Mouse (Mus musculus) G1E (cell line): ENCODE data around the gene Asxl2. TPM values are rescaled to one million over a fixed set of nuclear protein-coding genes. Genes with fewer than 3 reads are reported as not detected.

Experiments
- ATAC-seq: 2 replicates; pipeline ENCODE4 v1.8.0; 2016; ENCODE audit warnings: mild to moderate bottlenecking; ENCODE audit not compliant: insufficient number of reproducible peaks, poor library complexity, low FRiP score, severe bottlenecking; ENCODE audit errors: extremely low read depth
- DNase-seq: peaks from one replicate; pipeline ENCODE4 v3.0.0; 2012; ENCODE audit warnings: low spot score
- H3K27me3 ChIP-seq: 2 replicates; pipeline ENCODE4 v1.6.1; 2012; ENCODE audit warnings: mild to moderate bottlenecking, low read length, inconsistent platforms; ENCODE audit not compliant: insufficient read depth
- H3K36me3 ChIP-seq: replicated peaks from 2 replicates; pipeline ENCODE3; 2012; ENCODE audit warnings: mild to moderate bottlenecking, inconsistent platforms
- H3K4me1 ChIP-seq: 2 replicates; pipeline ENCODE4 v1.6.1; 2012; ENCODE audit warnings: low read depth, low read length, inconsistent platforms, mixed read lengths; ENCODE audit not compliant: insufficient read depth
- H3K4me3 ChIP-seq: 2 replicates; pipeline ENCODE4 v1.5.1; 2012; ENCODE audit warnings: low read depth, mild to moderate bottlenecking, inconsistent platforms, low read length, moderate library complexity, mixed read lengths
- H3K9me3 ChIP-seq: replicated peaks from 2 replicates; pipeline ENCODE4 v1.6.1; 2012; ENCODE audit warnings: inconsistent platforms
- CTCF ChIP-seq: IDR thresholded peaks from 2 replicates; pipeline ENCODE4 v1.5.1; 2012; ENCODE audit warnings: low read depth, low read length, inconsistent platforms, mixed read lengths
- GATA1 ChIP-seq: IDR thresholded peaks from 2 replicates; pipeline ENCODE4 v1.6.1; 2012; ENCODE audit warnings: borderline replicate concordance, low read length, inconsistent platforms, mixed read lengths
- GATA2 ChIP-seq: IDR thresholded peaks from 2 replicates; pipeline ENCODE4 v1.6.1; 2012; ENCODE audit warnings: low read depth, low read length, inconsistent platforms, borderline replicate concordance
- POLR2AphosphoS5 ChIP-seq: IDR thresholded peaks from 2 replicates; pipeline ENCODE4 v1.6.1; 2012; ENCODE audit warnings: low read depth, low read length, inconsistent platforms; ENCODE audit not compliant: insufficient replicate concordance
- TAL1 ChIP-seq: conservative IDR thresholded peaks from 2 replicates; pipeline ENCODE4 v1.6.1; 2012; ENCODE audit warnings: low read depth, low read length, inconsistent platforms, mixed read lengths
- polyA plus RNA-seq: library from polyadenylated mRNA; stranded (reverse); fragments of >175 nt; gene quantifications from 2 replicates; pipeline ENCODE4 v1.2.3, GENCODE M21; 2012
- total RNA-seq, 2 experiments: library from RNA; stranded (forward) in 1 of 2; stranded (reverse) in 1 of 2; fragments of 200-1000 nt in 1 of 2; fragments of >200 nt in 1 of 2; fragmentation: Nextera tagmentation in 1 of 2; gene quantifications; 2 replicates each; pipeline ENCODE4 v1.2.3; 2014 to 2017

Asxl2 gene
- total and polyA plus RNA-seq, 3 experiments: 10.6 to 91.9 (median 47.5) TPM

- ATAC-seq (no peak), DNase-seq (no peak)
- Histone ChIP-seq H3K4me1 (peaks cover 2% of the 10 kb centered on the region; the same call in 1 of the 2 replicates), H3K9me3 (no peaks in the 10 kb centered on the region), H3K27me3 (no peaks in the 10 kb centered on the region), H3K4me3 (no peak overlapping the region), H3K36me3 (no peaks in the 10 kb centered on the region)
- TF ChIP-seq GATA2 (no peak), POLR2AphosphoS5 (no peak), TAL1 (no peak), GATA1 (no peak), CTCF (no peak)
These were observed 121.3 kb downstream of the Asxl2 start for GRCm38 (mm10) chr12:3547911-3548310.

- ATAC-seq (no peak), DNase-seq (no peak)
- TF ChIP-seq CTCF (no peak), GATA2 (no peak), TAL1 (no peak), POLR2AphosphoS5 (no peak), GATA1 (no peak)
- H3K4me3 ChIP-seq: no peak overlapping the region
- no peaks in the 10 kb centered on the region for H3K9me3 ChIP-seq
- H3K4me1 ChIP-seq: peaks cover 2% of the 10 kb centered on the region; the same call in 1 of the 2 replicates
- peaks cover 2% of the 10 kb centered on the region; the same call in 1 of the 2 replicates for H3K27me3 ChIP-seq
- H3K36me3 ChIP-seq: no peaks in the 10 kb centered on the region
These were observed 122.0 kb downstream of the Asxl2 start for GRCm38 (mm10) chr12:3548582-3549211.

DNA sequence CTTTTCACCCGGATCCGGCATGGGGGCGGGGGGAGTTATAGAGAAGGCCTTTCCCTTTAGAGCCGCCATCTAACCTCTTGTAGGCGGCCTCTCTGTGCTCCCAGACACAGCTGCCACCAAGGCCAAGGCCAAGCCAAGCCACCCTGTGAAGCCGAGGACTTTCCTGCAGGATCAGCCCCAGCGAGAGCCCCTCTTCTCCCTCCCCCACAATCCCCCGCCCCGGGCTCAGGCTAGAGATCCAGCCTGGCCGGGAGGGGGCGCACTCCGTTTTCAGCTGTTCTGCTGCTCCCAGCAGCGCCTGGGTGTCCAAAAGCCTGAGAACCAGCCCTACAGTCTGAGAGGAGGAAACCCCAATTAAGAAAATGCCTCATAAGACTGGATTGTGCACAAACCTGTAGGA is 123.6 kb downstream of the Asxl2 start:
- no peaks in the 10 kb centered on the region for H3K36me3 ChIP-seq
- H3K9me3 ChIP-seq: no peaks in the 10 kb centered on the region
- DNase-seq (no peak), ATAC-seq (no peak)
- TF ChIP-seq GATA2: no peak
- peaks cover 2% of the 10 kb centered on the region; the same call in 1 of the 2 replicates for H3K4me1 ChIP-seq
- no peak overlapping the region for H3K4me3 ChIP-seq
- H3K27me3 ChIP-seq: peaks cover 2% of the 10 kb centered on the region; the same call in 1 of the 2 replicates

Other genes with a start within 250 kb of the Asxl2 start
- gene Rab10, start 116.9 kb upstream of the Asxl2 start, total RNA-seq (2014; fragmentation: Nextera tagmentation): 156 and 170 TPM in 2 replicates
- gene Rab10, start 116.9 kb upstream of the Asxl2 start, total RNA-seq (2017): 119 and 131 TPM in 2 replicates
- gene Rab10, start 116.9 kb upstream of the Asxl2 start, polyA plus RNA-seq: 50.0 and 61.9 TPM in 2 replicates
- 0.53 and 0.78 TPM in 2 replicates for gene Kif3c, start 61.7 kb upstream of the Asxl2 start, total RNA-seq (2014; fragmentation: Nextera tagmentation)
- gene Kif3c, start 61.7 kb upstream of the Asxl2 start, total RNA-seq (2017): 1.9 and 2.0 TPM in 2 replicates
- 0.46 and 0.55 TPM in 2 replicates for gene Kif3c, start 61.7 kb upstream of the Asxl2 start, polyA plus RNA-seq
- 13.1 TPM in 1 of 2 replicates, not detected in the other for gene Dtnb, start 145.5 kb downstream of the Asxl2 start, total RNA-seq (2014; fragmentation: Nextera tagmentation)
- gene Dtnb, start 145.5 kb downstream of the Asxl2 start, total RNA-seq (2017): 0.35 and 0.38 TPM in 2 replicates
- gene Dtnb, start 145.5 kb downstream of the Asxl2 start, polyA plus RNA-seq: not detected in 2 replicates